Mouse (Mus musculus) thymus, adult 2 months (tissue): ENCODE measurements around the gene Krt86.

Experiments
- CTCF ChIP-seq: fragments of 200-500 bp; IDR thresholded peaks from 2 replicates; pipeline ENCODE4 v1.5.1; 2012; ENCODE audit warnings: mild to moderate bottlenecking, control low read depth, low read length, moderate library complexity, borderline replicate concordance; ENCODE audit not compliant: control insufficient read depth, poor library complexity, insufficient read depth; ENCODE audit errors: extremely low read depth
- POLR2A ChIP-seq: fragments of 200-500 bp; IDR thresholded peaks from 2 replicates; pipeline ENCODE4 v1.6.1; 2012; ENCODE audit warnings: mild to moderate bottlenecking, low read length, control low read depth, moderate library complexity; ENCODE audit not compliant: control insufficient read depth, poor library complexity, insufficient read depth; ENCODE audit errors: extremely low read depth

DNA sequence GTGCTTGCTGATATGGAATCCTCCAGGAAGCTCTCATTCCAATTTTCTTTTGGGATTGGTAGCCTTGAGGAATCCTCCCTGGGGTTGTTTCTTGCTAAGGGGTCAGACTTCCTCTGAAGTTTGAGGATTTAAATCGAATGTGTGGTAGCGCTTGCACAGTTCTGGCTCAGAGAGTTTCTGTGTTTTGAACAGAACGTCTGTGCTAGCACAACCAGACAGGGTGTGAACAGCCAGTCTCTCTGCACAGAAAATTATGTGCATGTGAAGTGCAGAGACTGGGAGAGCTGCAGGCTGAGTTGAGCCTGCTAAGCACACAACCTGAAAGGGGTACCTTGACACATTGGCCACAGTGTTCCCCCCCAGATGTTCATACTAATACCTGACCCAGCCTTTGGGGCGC, 32.4 kb upstream of the Krt86 start:
- TF ChIP-seq POLR2A (no peak), CTCF (no peak)
